Mouse (Mus musculus) heart, postnatal 36 days (tissue): ENCODE results near the gene Lgr5. TPM values are rescaled to one million over a fixed set of nuclear protein-coding genes. Genes with fewer than 3 reads are reported as not detected.

Experiments
- DNase-seq, 2 experiments: peaks; one replicate each; pipeline ENCODE4 v3.0.0; 2021 to 2022
- intact Hi-C: fragments of 180-260 bp; cut with DNase I; formaldehyde crosslinking; loops from one replicate; pipeline ENCODE4 v1.15.1; 2025
- total RNA-seq, 2 experiments: library from RNA; stranded (reverse); gene quantifications; 2 replicates each; pipeline ENCODE4 v1.2.3; 2021

Lgr5 gene
- total RNA-seq, 2 experiments from 2014 or later: 0.08 TPM; not detected in 1

DNA sequence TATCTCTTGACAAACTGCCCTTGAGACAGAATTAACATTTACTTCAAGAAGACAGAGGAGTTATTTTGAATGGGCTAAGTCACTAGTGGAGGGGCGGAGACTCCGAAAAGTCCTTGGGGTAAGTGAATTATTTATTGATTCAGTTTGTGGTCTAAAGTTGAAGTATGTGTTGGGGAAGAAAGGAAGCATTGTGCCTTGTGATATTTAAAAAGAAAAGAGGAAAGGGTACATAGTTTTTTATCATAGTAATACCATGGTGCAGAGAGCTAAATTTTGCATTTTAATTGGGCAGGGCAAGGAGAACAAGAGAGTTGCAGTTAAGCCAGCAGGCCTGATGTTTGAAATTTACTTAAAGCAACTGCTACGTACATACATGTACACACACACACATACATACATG lies 68.7 kb downstream of the Lgr5 start:
- intact Hi-C loops: no loop called here
- no peak for DNase-seq

DNA sequence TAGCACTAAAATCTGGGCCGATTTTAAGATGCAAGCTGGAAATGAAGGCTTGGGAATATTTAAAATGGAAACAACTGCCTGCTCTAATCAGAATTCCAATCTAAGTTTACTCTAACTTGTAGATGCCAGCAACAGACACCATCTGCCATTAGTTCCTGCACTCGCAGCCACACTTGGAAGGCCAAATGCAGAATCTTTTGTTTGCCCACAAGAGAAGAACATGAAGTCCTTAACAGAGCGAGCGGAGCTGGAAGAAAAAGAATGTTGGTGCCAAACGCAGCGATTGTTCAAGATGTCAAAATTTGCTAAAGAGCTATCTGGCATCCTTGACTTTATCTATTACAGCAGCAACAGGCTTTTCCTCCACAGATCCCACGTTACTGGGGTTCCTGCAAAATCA lies 72.1 kb downstream of the Lgr5 start:
- DNase-seq: no peak
- intact Hi-C loops: no loop called here

GRCm38 (mm10) chr10:115510959-115511358 lies 76.6 kb downstream of the Lgr5 start:
- DNase-seq: no peak
- intact Hi-C loops: no loop called here

GRCm38 (mm10) chr10:115505631-115506239 lies 81.8 kb downstream of the Lgr5 start:
- intact Hi-C loops: no loop called here
- no peak for DNase-seq

- no peak for DNase-seq
- intact Hi-C loops: no loop called here
These were observed 82.4 kb downstream of the Lgr5 start for GRCm38 (mm10) chr10:115505155-115505554.

- DNase-seq: no peak
- intact Hi-C loops: no loop called here
These were observed 93.8 kb downstream of the Lgr5 start for GRCm38 (mm10) chr10:115493778-115494141.

DNA sequence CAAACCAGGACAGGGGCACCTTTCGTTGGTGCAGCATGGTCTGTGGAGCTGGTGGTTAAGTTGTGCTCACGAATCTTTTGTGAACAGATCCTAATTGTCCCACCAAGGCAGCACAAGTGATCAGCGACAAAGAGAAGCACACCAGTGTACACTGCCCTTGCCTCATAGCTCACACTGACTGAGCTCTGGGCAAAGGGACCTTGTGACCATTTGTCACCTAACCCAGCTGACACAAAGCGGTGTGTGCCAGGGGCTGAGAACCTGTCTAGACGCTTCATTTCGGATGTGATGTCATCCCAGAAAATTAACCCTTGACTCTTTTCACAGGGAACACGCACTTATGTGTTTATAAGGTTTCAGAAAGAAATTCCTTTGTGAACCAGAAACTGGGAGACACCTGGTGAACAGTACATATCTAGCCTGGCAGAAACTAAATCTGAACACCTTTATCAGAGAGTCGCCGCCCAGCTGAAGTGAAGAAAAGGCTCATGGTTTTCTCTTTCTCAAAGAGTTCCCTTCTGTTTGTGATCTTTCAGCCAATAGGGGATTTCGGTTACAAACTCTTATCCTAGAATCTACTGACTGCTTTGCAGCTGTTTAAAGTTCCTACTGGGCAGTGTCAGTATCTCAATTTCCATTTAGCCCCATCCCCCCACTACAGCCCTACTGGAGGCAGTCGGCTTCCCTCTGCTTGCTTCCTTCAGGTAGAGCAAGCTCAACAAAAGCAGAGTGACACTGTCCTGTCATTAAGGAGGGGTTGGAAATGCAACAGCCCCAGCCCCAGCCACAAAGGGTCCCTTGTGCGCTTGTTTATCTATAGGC lies 94.4 kb downstream of the Lgr5 start:
- intact Hi-C loops: no loop called here
- no peak for DNase-seq

DNA sequence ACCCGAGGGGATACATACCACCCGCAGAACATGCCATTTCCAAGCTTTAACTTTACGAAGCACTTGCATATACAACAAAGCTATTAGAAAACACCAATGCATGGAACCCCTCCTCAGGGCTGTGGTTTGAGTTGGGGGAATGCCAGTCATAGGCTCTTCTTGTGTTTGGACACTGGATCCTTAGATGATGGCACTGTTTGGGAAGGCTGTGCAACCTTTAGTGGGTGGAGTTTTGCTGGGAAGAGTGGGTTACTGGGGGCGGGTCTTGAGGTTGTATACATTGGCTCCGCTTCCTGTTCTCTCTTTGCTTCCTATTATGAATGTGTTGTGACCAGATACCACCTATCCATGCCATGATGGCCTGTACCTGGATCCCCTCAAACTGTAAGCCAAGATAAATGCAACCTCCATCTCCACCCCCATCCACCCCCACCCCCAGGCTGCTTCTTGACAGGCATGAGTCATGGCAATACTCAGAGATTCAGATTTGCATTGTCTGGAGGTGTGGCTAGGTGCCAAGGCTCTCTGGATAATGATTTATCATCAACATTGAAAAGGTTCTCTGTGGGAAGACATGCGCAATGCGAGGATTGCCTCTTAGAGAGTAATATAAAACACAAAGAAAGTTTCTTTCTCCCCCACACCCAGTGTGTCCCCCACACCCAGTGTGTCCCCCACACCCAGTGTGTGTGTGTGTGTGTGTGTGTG lies 95.6 kb downstream of the Lgr5 start:
- intact Hi-C loops: no loop called here
- DNase-seq: no peak

GRCm38 (mm10) chr10:115485602-115486001 lies 102.0 kb downstream of the Lgr5 start:
- intact Hi-C loops: no loop called here
- DNase-seq: no peak

- intact Hi-C loops: no loop called here
- DNase-seq: no peak
These were observed 102.9 kb downstream of the Lgr5 start for GRCm38 (mm10) chr10:115484660-115485059.

- intact Hi-C loops: no loop called here
- DNase-seq: no peak
These were observed 109.0 kb downstream of the Lgr5 start for GRCm38 (mm10) chr10:115478441-115479141.

DNA sequence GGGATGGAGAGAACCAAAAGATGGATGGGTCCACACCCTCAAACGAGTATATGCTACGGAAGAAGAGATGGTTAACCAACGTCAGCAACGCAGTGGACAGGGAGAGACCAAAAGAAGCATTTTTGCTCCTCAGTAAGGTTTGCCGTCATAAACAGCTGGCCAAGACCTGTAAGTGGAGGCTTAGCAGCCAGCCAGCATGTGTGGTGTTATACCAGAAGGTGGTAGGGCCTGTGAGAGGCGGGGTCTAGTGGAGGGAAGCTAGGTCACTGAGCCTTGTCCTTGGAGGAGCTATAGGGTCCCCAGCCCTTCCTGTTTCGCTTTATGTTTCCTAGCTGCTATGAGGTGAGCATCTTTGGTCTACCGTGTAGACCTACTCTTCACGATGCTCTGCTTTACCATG lies 111.1 kb downstream of the Lgr5 start:
- intact Hi-C loops: no loop called here
- no peak for DNase-seq

DNA sequence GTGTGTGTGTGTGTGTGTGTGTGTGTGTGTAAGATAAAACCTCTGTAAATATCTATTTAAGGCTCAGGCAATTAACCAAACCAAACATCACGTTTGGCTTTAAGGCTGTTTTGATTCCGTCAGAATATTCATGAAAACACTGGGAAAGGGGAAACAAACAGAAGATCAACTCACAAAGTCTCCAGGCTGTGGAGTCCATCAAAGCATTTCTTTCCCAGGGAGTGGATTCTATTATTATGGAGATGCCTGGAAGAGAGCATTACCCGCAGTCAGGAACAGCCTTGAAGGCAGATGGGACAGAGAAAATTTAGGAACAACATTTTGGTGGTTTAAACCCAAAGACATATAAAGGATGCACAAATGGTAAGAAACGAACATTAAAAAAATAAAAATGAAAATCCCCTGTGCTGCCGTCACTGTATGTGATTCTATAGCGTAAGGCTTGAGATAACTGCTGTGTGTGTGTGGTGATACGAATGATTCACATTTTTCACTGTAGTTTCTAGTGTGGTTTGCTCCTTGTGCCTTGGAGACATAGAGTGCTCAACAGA lies 112.5 kb downstream of the Lgr5 start:
- DNase-seq: no peak
- intact Hi-C loops: no loop called here

DNA sequence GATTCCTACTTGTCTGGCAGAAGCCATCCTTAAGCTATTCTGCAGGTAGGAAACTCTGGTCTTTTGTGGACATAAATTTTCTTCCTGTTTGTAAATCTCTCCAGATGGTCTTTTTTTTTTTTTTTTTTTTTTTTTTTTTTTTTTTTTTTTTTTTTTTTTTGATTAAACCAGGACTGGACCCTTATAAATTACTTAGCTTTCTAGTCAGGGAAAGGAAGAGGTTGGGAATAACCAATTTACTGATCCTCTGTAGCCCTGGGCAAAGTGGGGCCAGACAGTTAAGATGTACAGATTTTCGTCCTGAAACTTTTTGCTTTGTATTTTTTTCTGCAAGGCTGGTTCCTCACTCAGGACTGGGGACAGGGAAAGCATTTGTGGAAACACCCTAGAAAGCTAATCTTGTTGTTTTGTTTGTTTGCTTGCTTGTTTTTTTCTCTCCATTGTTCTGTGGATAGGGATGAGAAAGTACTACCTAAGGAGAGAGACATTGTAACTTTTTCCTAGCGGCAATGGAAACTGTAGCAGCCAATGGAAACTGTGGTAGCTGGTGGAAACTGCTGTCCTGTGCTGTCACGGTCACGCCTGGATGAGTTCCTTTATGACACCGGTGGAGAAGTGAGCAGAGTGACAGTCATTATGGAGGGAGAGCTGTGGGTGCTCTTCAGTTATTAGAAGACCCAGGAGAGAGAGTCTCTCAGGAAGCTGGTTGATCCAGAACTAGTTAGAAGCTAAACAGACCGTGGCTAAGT lies 114.2 kb downstream of the Lgr5 start:
- intact Hi-C loops: no loop called here
- no peak for DNase-seq

GRCm38 (mm10) chr10:115470621-115471334 lies 116.8 kb downstream of the Lgr5 start:
- DNase-seq: no peak
- intact Hi-C loops: no loop called here

- intact Hi-C loops: no loop called here
- no peak for DNase-seq
These were observed 118.5 kb downstream of the Lgr5 start for GRCm38 (mm10) chr10:115469040-115469439.

- no peak for DNase-seq
- intact Hi-C loops: no loop called here
These were observed 118.9 kb downstream of the Lgr5 start for GRCm38 (mm10) chr10:115468632-115469031.

DNA sequence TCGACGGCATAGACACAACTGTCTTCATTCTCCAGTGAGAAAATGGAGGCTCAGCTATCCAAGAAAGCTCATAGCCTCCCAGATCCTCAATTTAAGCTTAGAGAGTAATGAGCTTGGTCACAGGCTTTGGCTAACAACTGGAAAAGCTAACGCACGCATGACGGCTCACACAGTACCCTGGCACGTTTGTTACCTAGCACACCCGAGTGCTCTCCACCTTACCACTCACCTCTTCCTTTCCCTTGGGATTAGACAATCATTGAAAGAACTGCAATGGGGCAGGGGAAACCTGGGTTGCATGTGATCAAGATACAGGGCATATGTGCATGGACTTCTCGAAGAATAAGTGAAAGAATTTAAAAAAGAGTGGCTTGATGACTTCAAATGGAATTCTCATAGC lies 119.6 kb downstream of the Lgr5 start:
- DNase-seq: no peak
- intact Hi-C loops: no loop called here

- intact Hi-C loops: no loop called here
- DNase-seq: no peak
These were observed 121.8 kb downstream of the Lgr5 start for GRCm38 (mm10) chr10:115465778-115466177.

- intact Hi-C loops: no loop called here
- DNase-seq: no peak
These were observed 122.5 kb downstream of the Lgr5 start for GRCm38 (mm10) chr10:115465072-115465471.
